Mouse (Mus musculus): Measurements from ENCODE around the gene 1700013F07Rik. TPM values are rescaled to one million over a fixed set of nuclear protein-coding genes. Genes with fewer than 3 reads are reported as not detected.

The 1700013F07Rik gene
- polyA plus RNA-seq, 1 experiment from 2014 or later, result not detected

GRCm38 (mm10) chr3:108510716-108511483, 23.1 kb upstream of the 1700013F07Rik start:
- H3K4me2 ChIP-seq, result no peak overlapping the region
- no peak for ATAC-seq
- H3K36me3 ChIP-seq, result no peaks in the 10 kb centered on the region
- WGBS (ENCODE audit: insufficient replicate concordance), result 49% methylated on average over 9 of the region's 9 CpGs
- no peaks in the 10 kb centered on the region for H3K9me3 ChIP-seq (replicated peaks)
- H3K27ac ChIP-seq, result no peak overlapping the region
- H3K9ac ChIP-seq, result no peak overlapping the region
- no peaks in the 10 kb centered on the region for H3K27me3 ChIP-seq (replicated peaks)
- no peaks in the 10 kb centered on the region for H3K4me1 ChIP-seq
- no peak overlapping the region for H3K4me3 ChIP-seq

- H3K9me3 ChIP-seq (replicated peaks), result no peaks in the 10 kb centered on the region
- H3K9ac ChIP-seq, result no peak overlapping the region
- no peaks in the 10 kb centered on the region for H3K36me3 ChIP-seq
- H3K27me3 ChIP-seq (replicated peaks), result no peaks in the 10 kb centered on the region
- H3K4me1 ChIP-seq, result no peaks in the 10 kb centered on the region
- no peak overlapping the region for H3K4me2 ChIP-seq
- H3K27ac ChIP-seq, result no peak overlapping the region
- no peak overlapping the region for H3K4me3 ChIP-seq
- no peak for ATAC-seq
- 50% methylated on average over 3 of the region's 3 CpGs for WGBS (ENCODE audit: insufficient replicate concordance)
Observed at GRCm38 (mm10) chr3:108513465-108513864, 20.5 kb upstream of the 1700013F07Rik start.

GRCm38 (mm10) chr3:108518276-108518675, 15.7 kb upstream of the 1700013F07Rik start:
- ATAC-seq, result no peak
- H3K4me1 ChIP-seq, result no peaks in the 10 kb centered on the region
- no peak overlapping the region for H3K4me3 ChIP-seq
- no peak overlapping the region for H3K27ac ChIP-seq
- H3K4me2 ChIP-seq, result no peak overlapping the region
- 41% methylated on average over 4 of the region's 4 CpGs for WGBS (ENCODE audit: insufficient replicate concordance)
- no peaks in the 10 kb centered on the region; the same call in 1 of the 2 replicates for H3K27me3 ChIP-seq (replicated peaks)
- no peaks in the 10 kb centered on the region for H3K36me3 ChIP-seq
- no peaks in the 10 kb centered on the region for H3K9me3 ChIP-seq (replicated peaks)
- H3K9ac ChIP-seq, result no peak overlapping the region

- no peaks in the 10 kb centered on the region; the same call in 1 of the 2 replicates for H3K27me3 ChIP-seq (replicated peaks)
- H3K27ac ChIP-seq, result no peak overlapping the region
- no peaks in the 10 kb centered on the region for H3K36me3 ChIP-seq
- no peaks in the 10 kb centered on the region for H3K4me1 ChIP-seq
- peaks cover 1% of the 10 kb centered on the region; the same call in 1 of the 2 replicates for H3K9me3 ChIP-seq (replicated peaks)
- ATAC-seq, result no peak
- no peak overlapping the region for H3K9ac ChIP-seq
- H3K4me2 ChIP-seq, result no peak overlapping the region
- 67% methylated on average over 4 of the region's 4 CpGs for WGBS (ENCODE audit: insufficient replicate concordance)
- H3K4me3 ChIP-seq, result no peak overlapping the region
Observed at GRCm38 (mm10) chr3:108523415-108523814, 10.5 kb upstream of the 1700013F07Rik start.

- Histone ChIP-seq H3K9ac (no peak overlapping the region), H3K4me2 (no peak overlapping the region), H3K9me3 (replicated peaks) (peaks cover 7% of the 10 kb centered on the region; the same call in 1 of the 2 replicates), H3K4me3 (no peak overlapping the region), H3K36me3 (no peaks in the 10 kb centered on the region), H3K4me1 (no peaks in the 10 kb centered on the region), H3K27ac (no peak overlapping the region), H3K27me3 (replicated peaks) (peaks cover 8% of the 10 kb centered on the region; the same call in 1 of the 2 replicates)
- no peak for ATAC-seq
- 81% methylated on average over 8 of the region's 8 CpGs for WGBS (ENCODE audit: insufficient replicate concordance)
Observed at GRCm38 (mm10) chr3:108528489-108528888, 5.5 kb upstream of the 1700013F07Rik start.

GRCm38 (mm10) chr3:108533114-108533885, 650 bp upstream of the 1700013F07Rik start:
- peaks cover 46% of the 10 kb centered on the region for H3K27me3 ChIP-seq (replicated peaks)
- ATAC-seq, result no peak
- H3K4me3 ChIP-seq, result no peak overlapping the region
- H3K4me1 ChIP-seq, result peaks cover 13% of the 10 kb centered on the region
- no peak overlapping the region for H3K4me2 ChIP-seq
- no peaks in the 10 kb centered on the region for H3K36me3 ChIP-seq
- H3K9ac ChIP-seq, result no peak overlapping the region
- peaks cover 7% of the 10 kb centered on the region; the same call in 1 of the 2 replicates for H3K9me3 ChIP-seq (replicated peaks)
- WGBS (ENCODE audit: insufficient replicate concordance), result 60% methylated on average over 9 of the region's 9 CpGs
- H3K27ac ChIP-seq, result no peak overlapping the region

GRCm38 (mm10) chr3:108535896-108536516, 2.1 kb downstream of the 1700013F07Rik start:
- no peaks in the 10 kb centered on the region for H3K36me3 ChIP-seq
- peaks cover 13% of the 10 kb centered on the region for H3K4me1 ChIP-seq
- no peak overlapping the region for H3K27ac ChIP-seq
- no peak overlapping the region for H3K9ac ChIP-seq
- no peak overlapping the region for H3K4me2 ChIP-seq
- peaks cover 63% of the 10 kb centered on the region for H3K27me3 ChIP-seq (replicated peaks)
- no peaks in the 10 kb centered on the region for H3K9me3 ChIP-seq (replicated peaks)
- no peak for ATAC-seq
- WGBS (ENCODE audit: insufficient replicate concordance), result 9% methylated on average over 15 of the region's 15 CpGs
- H3K4me3 ChIP-seq, result no peak overlapping the region

GRCm38 (mm10) chr3:108536517-108537260, 2.7 kb downstream of the 1700013F07Rik start, which contains the start of gene 5330417C22Rik:
TSS of gene 5330417C22Rik (minus strand) at chr3:108536536.
- Histone ChIP-seq H3K9ac (no peak within 1 kb of the TSS), H3K4me3 (peak within 1 kb of the TSS; percentile 40), H3K36me3 (no peaks in the 10 kb centered on the region), H3K27ac (no peak within 1 kb of the TSS), H3K4me1 (peaks cover 13% of the 10 kb centered on the region), H3K27me3 (replicated peaks) (peaks cover 63% of the 10 kb centered on the region), H3K4me2 (peak within 1 kb of the TSS; percentile 57), H3K9me3 (replicated peaks) (no peaks in the 10 kb centered on the region)
- WGBS (ENCODE audit: insufficient replicate concordance), result 5% methylated on average over 34 of the region's 35 CpGs
- ATAC-seq, result no peak; the same call in 1 of the 2 replicates

GRCm38 (mm10) chr3:108537303-108537702, 3.4 kb downstream of the 1700013F07Rik start:
- ATAC-seq, result peak; percentile 65; the same call in 1 of the 2 replicates
- peaks cover 13% of the 10 kb centered on the region for H3K4me1 ChIP-seq
- H3K4me3 ChIP-seq, result peak overlapping the region; percentile 13; the same call in 1 of the 2 replicates
- peaks cover 67% of the 10 kb centered on the region for H3K27me3 ChIP-seq (replicated peaks)
- H3K4me2 ChIP-seq, result peak overlapping the region; percentile 47
- WGBS (ENCODE audit: insufficient replicate concordance), result 5% methylated on average over 17 of the region's 17 CpGs
- no peaks in the 10 kb centered on the region for H3K36me3 ChIP-seq
- no peak overlapping the region for H3K27ac ChIP-seq
- H3K9ac ChIP-seq, result no peak overlapping the region
- H3K9me3 ChIP-seq (replicated peaks), result no peaks in the 10 kb centered on the region

- 69% methylated on average over 11 of the region's 11 CpGs for WGBS (ENCODE audit: insufficient replicate concordance)
- no peaks in the 10 kb centered on the region for H3K9me3 ChIP-seq (replicated peaks)
- peaks cover 6% of the 10 kb centered on the region for H3K4me1 ChIP-seq
- ATAC-seq, result no peak
- no peak overlapping the region for H3K4me2 ChIP-seq
- no peaks in the 10 kb centered on the region for H3K36me3 ChIP-seq
- H3K4me3 ChIP-seq, result no peak overlapping the region
- H3K27me3 ChIP-seq (replicated peaks), result peaks cover 31% of the 10 kb centered on the region
- H3K27ac ChIP-seq, result no peak overlapping the region
- H3K9ac ChIP-seq, result no peak overlapping the region
Observed at GRCm38 (mm10) chr3:108542299-108542698, 8.3 kb downstream of the 1700013F07Rik start.

- under 1% methylated on average over 36 of the region's 42 CpGs for WGBS (ENCODE audit: insufficient replicate concordance)
- Histone ChIP-seq H3K9me3 (replicated peaks) (no peaks in the 10 kb centered on the region), H3K27me3 (replicated peaks) (0 out of 2 replicates have a peak, but pooled peaks cover 4% of the 10 kb centered on the region), H3K4me2 (peak overlapping the region; percentile 87), H3K4me1 (peaks cover 34% of the 10 kb centered on the region), H3K9ac (peak overlapping the region; percentile 91), H3K36me3 (peaks cover 24% of the 10 kb centered on the region), H3K27ac (peak overlapping the region; percentile 84), H3K4me3 (peak overlapping the region; percentile 79)
- peak; percentile 70 for ATAC-seq
Observed at GRCm38 (mm10) chr3:108554111-108554561, 20.2 kb downstream of the 1700013F07Rik start.

Measured in liver, embryonic 12.5 days (tissue).